Mouse (Mus musculus) cortical plate, adult 2 months (tissue): ENCODE measurements around the gene Polr1e.

ENCODE experiments used
- CTCF ChIP-seq: fragments of 200-500 bp; IDR thresholded peaks from 2 replicates; pipeline ENCODE4 v1.5.1; 2011; ENCODE audit warnings: mild to moderate bottlenecking, control low read depth, low read length; ENCODE audit not compliant: insufficient read depth; ENCODE audit errors: extremely low read depth
- POLR2A ChIP-seq: fragments of 200-500 bp; IDR thresholded peaks from 2 replicates; pipeline ENCODE4 v1.6.1; 2011; ENCODE audit warnings: mild to moderate bottlenecking, low read length, control low read depth; ENCODE audit not compliant: insufficient read depth; ENCODE audit errors: extremely low read depth

DNA sequence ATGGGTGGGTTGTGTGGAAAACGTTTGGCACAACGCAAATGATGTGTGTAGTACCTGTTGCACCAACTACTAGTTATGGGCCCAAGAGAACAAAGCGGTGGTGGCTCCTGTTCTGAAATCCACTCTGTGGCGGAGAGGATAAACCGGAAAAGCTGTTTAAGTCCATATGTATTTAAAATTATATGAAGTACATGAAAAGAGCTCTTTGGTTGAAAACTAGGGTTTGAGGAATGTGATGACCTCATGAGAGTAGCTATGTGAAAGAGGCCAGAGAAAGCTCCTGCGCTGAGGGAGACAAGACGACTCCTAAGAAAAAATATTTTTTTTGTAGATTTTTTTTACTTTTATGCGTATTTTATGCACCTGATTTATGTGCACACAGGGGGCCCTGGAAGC is 66.5 kb downstream of the Polr1e start:
- TF ChIP-seq CTCF (no peak), POLR2A (no peak)
